Mouse (Mus musculus): ENCODE results near the gene Ttc12. TPM values are rescaled to one million over a fixed set of nuclear protein-coding genes. Genes with fewer than 3 reads are reported as not detected.
A peak's percentile ranks its signal among the peaks of the same experiment; 100 is the strongest.

Gene Ttc12
- polyA plus RNA-seq (2012; ENCODE audit: insufficient read depth, insufficient read length, missing spikeins): 7.8 and 8.3 TPM in 2 replicates

DNA sequence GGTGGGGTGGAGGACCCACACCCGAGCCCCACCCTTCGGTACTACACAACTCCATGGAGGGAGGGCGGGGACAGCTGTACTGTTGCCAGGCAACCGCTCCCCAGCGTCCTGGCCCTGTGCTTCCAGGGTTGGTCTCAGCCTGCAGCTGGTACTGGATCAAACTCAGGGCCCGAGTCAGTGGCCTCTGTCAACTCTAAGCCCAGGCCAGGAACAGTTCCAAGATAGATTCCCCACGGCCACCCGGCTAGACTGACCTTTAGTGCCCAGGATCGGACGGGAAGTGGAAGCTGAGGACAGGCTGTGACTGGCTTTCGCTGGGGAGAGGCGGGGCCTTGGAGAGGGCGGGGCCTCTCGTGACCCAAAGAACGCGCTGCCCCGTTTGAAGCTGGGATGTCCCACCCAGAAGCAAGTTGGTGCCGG, at the start of gene Ttc12:
TSS of gene Ttc12 (minus strand) at position 334 of the 420 bp plus-strand sequence.
- TF ChIP-seq POLR2A (IDR thresholded peaks at IDR 0.05; ENCODE audit: borderline replicate concordance, low read depth, low read length) (no peak), CTCF (IDR thresholded peaks at IDR 0.05; ENCODE audit: low read depth, low read length) (no peak)
- Histone ChIP-seq H3K4me1 (ENCODE audit: control insufficient read depth, insufficient read depth, low read length) (peaks cover 3% of the 10 kb centered on the region; the same call in 1 of the 2 replicates), H3K27ac (ENCODE audit: insufficient read depth, low read depth, low read length) (no peak within 1 kb of the TSS), H3K4me3 (ENCODE audit: insufficient read depth, low read length) (peak within 1 kb of the TSS; percentile 77)

DNA sequence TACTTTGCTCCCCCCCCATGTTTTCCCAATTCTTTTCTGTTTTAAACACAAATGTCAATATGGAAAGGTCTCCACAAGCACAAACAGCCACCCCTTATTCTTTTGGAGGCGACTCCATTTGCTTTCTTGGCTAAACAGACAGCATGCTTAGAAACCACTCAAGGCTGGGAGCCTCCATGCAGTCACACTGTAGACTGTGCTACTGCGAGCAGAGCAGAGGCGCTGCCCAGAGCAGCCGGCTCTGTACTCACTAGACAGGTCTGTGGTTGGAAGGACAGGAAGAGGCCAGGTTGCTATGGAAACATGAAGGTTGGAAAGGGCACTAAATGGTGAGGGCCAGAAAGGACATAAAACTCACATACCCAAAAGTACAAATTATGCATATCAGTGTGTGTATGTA, 48.9 kb upstream of the Ttc12 start:
- TF ChIP-seq CTCF (IDR thresholded peaks at IDR 0.05; ENCODE audit: low read depth, low read length) (no peak), POLR2A (IDR thresholded peaks at IDR 0.05; ENCODE audit: borderline replicate concordance, low read depth, low read length) (no peak)
- H3K27ac ChIP-seq (ENCODE audit: insufficient read depth, low read depth, low read length): no peak overlapping the region
- no peak overlapping the region for H3K4me3 ChIP-seq (ENCODE audit: insufficient read depth, low read length)
- no peaks in the 10 kb centered on the region for H3K4me1 ChIP-seq (ENCODE audit: control insufficient read depth, insufficient read depth, low read length)

DNA sequence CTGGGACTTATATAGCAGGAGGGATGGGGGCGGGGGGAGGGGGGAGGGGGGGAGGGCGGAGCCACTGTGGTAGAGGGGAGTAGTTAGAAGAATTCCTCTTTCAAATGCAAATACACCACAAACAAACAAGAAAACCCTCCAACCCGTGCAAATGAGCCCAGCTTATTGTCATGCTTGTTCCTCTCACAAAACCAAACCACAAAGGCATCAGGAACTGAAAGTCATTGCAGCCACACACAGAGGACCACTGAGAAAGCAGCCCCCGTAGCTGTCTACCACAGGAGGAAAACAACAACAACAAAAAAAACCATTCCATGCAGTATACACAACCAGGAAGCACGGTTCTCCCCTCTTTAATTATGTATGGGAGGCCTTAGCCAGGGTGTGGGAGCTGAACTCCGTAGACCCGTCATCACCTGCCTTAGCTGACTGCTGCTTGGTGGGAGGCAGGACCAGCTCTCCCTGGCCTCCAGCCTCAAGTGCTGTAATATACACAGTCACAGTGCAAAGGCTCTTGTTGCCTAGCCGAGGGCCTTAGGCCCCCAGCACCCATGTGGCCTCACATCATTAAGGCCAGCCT, 48.0 kb upstream of the Ttc12 start:
- TF ChIP-seq CTCF (IDR thresholded peaks at IDR 0.05; ENCODE audit: low read depth, low read length): no peak
- no peak overlapping the region for H3K27ac ChIP-seq (ENCODE audit: insufficient read depth, low read depth, low read length)

DNA sequence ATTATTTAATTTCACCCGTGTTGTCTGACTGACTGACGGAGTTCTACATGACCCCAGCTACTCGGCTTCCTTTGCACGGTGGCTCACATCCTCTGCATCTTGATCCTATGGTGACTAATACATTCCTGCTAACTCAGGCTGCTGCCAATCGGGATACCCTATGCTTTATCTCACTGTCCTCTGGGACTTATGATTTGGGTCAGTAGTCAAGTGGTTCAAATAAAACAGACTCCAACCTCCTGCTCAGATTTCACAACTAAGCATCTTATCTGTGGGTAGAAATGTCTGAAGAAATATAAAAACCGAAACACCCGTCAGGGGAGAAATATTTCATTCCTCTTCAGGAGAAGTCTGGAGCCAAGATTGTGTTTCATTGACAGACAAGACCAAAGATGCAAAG, 47.4 kb upstream of the Ttc12 start:
- TF ChIP-seq POLR2A (IDR thresholded peaks at IDR 0.05; ENCODE audit: borderline replicate concordance, low read depth, low read length) (no peak), CTCF (IDR thresholded peaks at IDR 0.05; ENCODE audit: low read depth, low read length) (no peak)
- H3K4me1 ChIP-seq (ENCODE audit: control insufficient read depth, insufficient read depth, low read length): no peaks in the 10 kb centered on the region
- no peak overlapping the region for H3K4me3 ChIP-seq (ENCODE audit: insufficient read depth, low read length)
- H3K27ac ChIP-seq (ENCODE audit: insufficient read depth, low read depth, low read length): no peak overlapping the region

More for the DNA sequence above, 48.0 kb upstream of the Ttc12 start:
- Histone ChIP-seq H3K4me3 (ENCODE audit: insufficient read depth, low read length) (no peak overlapping the region), H3K4me1 (ENCODE audit: control insufficient read depth, insufficient read depth, low read length) (no peaks in the 10 kb centered on the region)

DNA sequence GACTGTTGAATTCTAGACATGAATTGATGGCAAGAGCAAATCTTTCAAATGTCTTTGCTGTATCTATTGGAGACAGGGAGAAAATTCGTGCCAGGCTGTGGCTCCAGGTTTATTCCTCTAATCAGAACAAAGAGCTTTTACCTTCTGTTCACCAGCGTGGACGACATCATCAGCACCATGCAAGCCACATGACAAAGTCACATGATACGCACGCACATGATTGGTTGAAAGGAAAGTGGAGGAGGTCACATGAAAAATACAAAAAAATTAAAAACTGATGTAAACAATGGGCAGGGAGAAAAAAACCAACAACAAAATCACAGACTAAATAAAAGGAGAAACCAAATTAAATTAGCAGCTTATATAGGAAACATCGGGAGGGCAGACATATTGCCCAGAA, 45.8 kb upstream of the Ttc12 start:
- H3K4me3 ChIP-seq (ENCODE audit: insufficient read depth, low read length): no peak overlapping the region

DNA sequence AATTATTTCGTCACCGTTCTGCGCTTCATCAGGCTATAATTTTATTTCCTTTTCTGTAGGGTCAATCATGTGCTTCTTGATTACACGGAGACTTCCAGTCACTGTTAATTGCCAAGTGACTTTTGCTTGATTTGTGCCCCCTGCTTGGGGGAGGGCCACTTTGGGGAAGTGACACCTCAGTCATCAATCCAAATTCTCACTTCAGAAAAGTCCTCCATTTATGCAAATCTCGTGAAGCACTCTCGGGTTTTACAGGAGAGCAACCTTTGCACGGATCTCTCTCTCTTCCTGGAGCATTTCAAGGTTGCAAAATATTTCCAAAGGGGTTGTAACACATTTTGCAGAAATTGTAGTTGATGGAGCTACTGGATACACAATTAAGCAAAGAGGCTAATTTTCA, 45.2 kb upstream of the Ttc12 start:
- H3K4me1 ChIP-seq (ENCODE audit: control insufficient read depth, insufficient read depth, low read length): no peaks in the 10 kb centered on the region
- no peak overlapping the region for H3K27ac ChIP-seq (ENCODE audit: insufficient read depth, low read depth, low read length)
- H3K4me3 ChIP-seq (ENCODE audit: insufficient read depth, low read length): no peak overlapping the region
- no peak for TF ChIP-seq CTCF (IDR thresholded peaks at IDR 0.05; ENCODE audit: low read depth, low read length)
- TF ChIP-seq POLR2A (IDR thresholded peaks at IDR 0.05; ENCODE audit: borderline replicate concordance, low read depth, low read length): no peak

More for the DNA sequence above, 45.8 kb upstream of the Ttc12 start:
- no peak overlapping the region for H3K27ac ChIP-seq (ENCODE audit: insufficient read depth, low read depth, low read length)
- TF ChIP-seq CTCF (IDR thresholded peaks at IDR 0.05; ENCODE audit: low read depth, low read length) (no peak), POLR2A (IDR thresholded peaks at IDR 0.05; ENCODE audit: borderline replicate concordance, low read depth, low read length) (no peak)
- no peaks in the 10 kb centered on the region for H3K4me1 ChIP-seq (ENCODE audit: control insufficient read depth, insufficient read depth, low read length)

DNA sequence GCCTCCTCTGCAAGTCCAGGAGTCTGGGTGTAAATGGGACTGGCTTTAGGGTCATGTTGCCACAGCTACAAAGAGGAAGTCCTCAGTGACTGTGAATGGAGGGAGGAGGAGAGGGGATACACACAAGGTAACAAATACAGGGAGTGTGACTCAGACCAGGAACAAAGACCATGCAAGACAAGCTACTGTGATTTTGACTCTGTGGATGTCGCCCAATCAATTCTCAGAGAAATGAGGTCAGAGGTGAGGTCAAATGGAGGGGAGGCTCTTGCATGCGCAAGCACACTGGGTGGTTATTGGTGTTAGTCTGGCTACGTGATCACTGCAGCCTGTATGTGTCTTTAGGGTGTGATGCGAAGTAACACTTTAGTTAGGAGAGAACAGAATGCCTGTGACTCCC, 44.7 kb upstream of the Ttc12 start:
- no peak overlapping the region for H3K4me3 ChIP-seq (ENCODE audit: insufficient read depth, low read length)
- TF ChIP-seq CTCF (IDR thresholded peaks at IDR 0.05; ENCODE audit: low read depth, low read length) (no peak), POLR2A (IDR thresholded peaks at IDR 0.05; ENCODE audit: borderline replicate concordance, low read depth, low read length) (no peak)
- H3K27ac ChIP-seq (ENCODE audit: insufficient read depth, low read depth, low read length): no peak overlapping the region

DNA sequence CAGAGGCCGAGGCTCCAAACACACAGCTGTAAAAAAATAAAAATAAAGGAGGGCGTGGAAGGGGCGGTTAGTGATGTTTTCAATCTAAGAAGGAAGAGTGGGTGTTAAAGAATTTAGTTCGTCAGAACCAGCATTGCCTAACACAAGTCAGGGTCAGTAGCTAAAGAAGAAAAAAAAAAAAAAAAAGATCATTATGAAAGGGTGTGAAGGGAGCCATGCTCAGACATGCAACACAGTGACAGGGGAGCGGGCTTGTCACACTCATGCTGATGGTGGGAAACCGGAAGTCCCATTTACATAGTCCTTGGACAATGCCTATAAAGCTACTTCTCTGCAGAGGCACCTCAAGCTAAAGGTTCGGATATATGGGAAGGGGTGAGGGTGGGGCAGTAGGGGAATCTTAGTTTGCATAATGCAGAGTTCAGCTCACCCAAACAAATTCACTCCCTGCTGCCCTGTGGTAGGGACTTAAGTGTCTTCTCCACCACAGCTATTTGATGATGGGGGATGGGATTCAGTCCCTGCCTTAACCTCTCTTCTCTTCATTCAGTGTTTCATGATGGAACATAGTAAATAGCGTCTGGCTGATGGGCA, 43.4 kb upstream of the Ttc12 start:
- Histone ChIP-seq H3K27ac (ENCODE audit: insufficient read depth, low read depth, low read length) (no peak overlapping the region), H3K4me3 (ENCODE audit: insufficient read depth, low read length) (no peak overlapping the region), H3K4me1 (ENCODE audit: control insufficient read depth, insufficient read depth, low read length) (no peaks in the 10 kb centered on the region)
- TF ChIP-seq POLR2A (IDR thresholded peaks at IDR 0.05; ENCODE audit: borderline replicate concordance, low read depth, low read length): no peak
- TF ChIP-seq CTCF (IDR thresholded peaks at IDR 0.05; ENCODE audit: low read depth, low read length): no peak

More for the DNA sequence above, 44.7 kb upstream of the Ttc12 start:
- H3K4me1 ChIP-seq (ENCODE audit: control insufficient read depth, insufficient read depth, low read length): no peaks in the 10 kb centered on the region

DNA sequence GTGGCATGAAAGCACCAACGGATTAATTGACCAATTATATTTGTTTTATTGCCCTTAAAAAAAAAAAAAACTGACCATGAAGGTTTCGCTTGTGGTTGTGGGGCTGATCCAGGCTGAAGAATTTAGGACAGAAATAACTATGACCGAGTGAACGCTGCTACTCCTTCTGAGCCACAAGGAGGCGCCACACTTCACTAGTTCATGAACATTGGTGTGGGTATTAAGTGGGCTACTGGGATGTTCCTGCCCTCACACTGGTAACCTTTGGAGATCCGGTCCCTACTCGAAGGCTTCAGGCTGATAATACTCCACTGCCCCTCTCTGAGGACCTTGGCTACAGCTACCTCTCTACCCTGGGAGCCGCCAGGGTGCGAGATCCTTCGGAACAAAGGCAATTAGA, 42.9 kb upstream of the Ttc12 start:
- TF ChIP-seq POLR2A (IDR thresholded peaks at IDR 0.05; ENCODE audit: borderline replicate concordance, low read depth, low read length): no peak
- peak; percentile 6; the same call in 1 of the 2 replicates for TF ChIP-seq CTCF (IDR thresholded peaks at IDR 0.05; ENCODE audit: low read depth, low read length)

DNA sequence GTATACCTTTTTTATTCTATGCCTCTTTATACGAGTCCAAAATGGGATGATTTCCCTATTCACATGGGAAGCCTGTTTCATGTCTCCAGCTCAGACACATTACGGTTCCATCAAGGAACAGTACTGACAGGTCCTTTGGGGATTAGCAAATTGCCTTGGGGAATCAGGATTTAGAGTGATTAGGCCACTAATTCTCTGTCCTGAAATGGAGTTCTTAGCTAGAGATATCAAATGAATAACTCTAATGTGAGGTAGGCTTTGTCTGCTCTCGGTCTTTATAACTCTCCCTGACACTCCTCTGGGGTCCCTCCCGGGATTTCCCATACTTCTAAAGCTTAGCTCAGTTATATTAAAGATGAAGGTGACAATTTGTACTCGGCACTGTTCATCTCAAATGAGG, 42.0 kb upstream of the Ttc12 start:
- Histone ChIP-seq H3K4me3 (ENCODE audit: insufficient read depth, low read length) (no peak overlapping the region), H3K27ac (ENCODE audit: insufficient read depth, low read depth, low read length) (no peak overlapping the region), H3K4me1 (ENCODE audit: control insufficient read depth, insufficient read depth, low read length) (no peaks in the 10 kb centered on the region)
- TF ChIP-seq POLR2A (IDR thresholded peaks at IDR 0.05; ENCODE audit: borderline replicate concordance, low read depth, low read length) (no peak), CTCF (IDR thresholded peaks at IDR 0.05; ENCODE audit: low read depth, low read length) (no peak)

More for the DNA sequence above, 42.9 kb upstream of the Ttc12 start:
- Histone ChIP-seq H3K4me1 (ENCODE audit: control insufficient read depth, insufficient read depth, low read length) (no peaks in the 10 kb centered on the region), H3K4me3 (ENCODE audit: insufficient read depth, low read length) (no peak overlapping the region), H3K27ac (ENCODE audit: insufficient read depth, low read depth, low read length) (no peak overlapping the region)

All from bone marrow macrophage, adult 2 months (primary cell).